Mouse (Mus musculus): ENCODE measurements around the gene Vars.

Gene Vars

GRCm38 (mm10) chr17:35002153-35002865 lies 1.5 kb downstream of the Vars start:
- in situ Hi-C loops (cut with MboI, MseI) = loop anchor here (5.0 to 10.0 kb wide), 2 partner anchors 232 to 240 kb away; partner anchors contain the start of genes Atp6v1g2 (in 1 of the 2), Ddx39b (in 1 of the 2) and Nfkbil1 (in 1 of the 2)

- in situ Hi-C loops (cut with MboI, MseI) = loop anchor here (5.0 to 10.0 kb wide), 2 partner anchors 232 to 239 kb away; partner anchors contain the start of genes Atp6v1g2 (in 1 of the 2), Ddx39b (in 1 of the 2) and Nfkbil1 (in 1 of the 2)
These were observed 2.4 kb downstream of the Vars start for GRCm38 (mm10) chr17:35003022-35003838.

GRCm38 (mm10) chr17:35004075-35004717 lies 3.4 kb downstream of the Vars start:
- in situ Hi-C loops (cut with MboI, MseI) = loop anchor here (5.0 to 10.0 kb wide), 2 partner anchors 231 to 238 kb away; partner anchors contain the start of genes Atp6v1g2 (in 1 of the 2), Ddx39b (in 1 of the 2) and Nfkbil1 (in 1 of the 2)

- in situ Hi-C loops (cut with MboI, MseI) = loop anchor here in 1 of 2 experiments (10.0 kb wide), 1 partner anchor 230 kb away; the partner anchor contains the start of genes Atp6v1g2 and Nfkbil1
These were observed 4.4 kb downstream of the Vars start for GRCm38 (mm10) chr17:35005158-35005557.

GRCm38 (mm10) chr17:35005902-35006301 lies 5.1 kb downstream of the Vars start:
- in situ Hi-C loops (cut with MboI, MseI) = loop anchor here in 1 of 2 experiments (10.0 kb wide), 1 partner anchor 229 kb away; the partner anchor contains the start of genes Atp6v1g2 and Nfkbil1

DNA sequence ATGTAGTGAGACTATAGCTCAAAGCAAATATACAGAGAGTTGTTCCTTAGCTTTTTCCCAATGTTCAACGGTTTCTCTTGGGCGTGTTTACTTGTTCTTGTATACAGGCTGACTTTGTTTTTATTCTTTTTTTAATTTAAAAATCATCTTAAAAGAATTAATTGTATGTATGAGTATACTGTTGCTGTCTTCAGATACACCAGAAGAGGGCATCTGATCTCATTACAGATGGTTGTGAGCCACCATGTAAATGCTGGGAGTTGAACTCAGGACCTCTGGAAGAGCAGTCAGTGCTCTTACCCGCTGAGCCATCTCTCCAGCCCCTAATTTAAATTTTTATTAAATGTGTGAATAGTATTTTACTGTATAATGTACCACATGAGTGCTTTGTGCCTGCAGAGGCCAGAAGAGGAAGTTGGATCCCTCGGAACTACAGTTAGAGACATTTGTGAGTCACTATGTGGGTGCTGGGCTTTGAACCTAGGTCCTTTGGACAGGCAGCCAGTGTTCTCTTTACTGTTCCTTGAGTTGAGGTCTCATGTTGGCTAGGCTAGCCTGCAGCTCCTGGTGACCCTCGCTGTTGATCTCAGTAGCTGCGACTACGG lies 6.7 kb downstream of the Vars start:
- in situ Hi-C loops (cut with MboI, MseI) = loop anchor here in 1 of 2 experiments (10.0 kb wide), 1 partner anchor 227 kb away; the partner anchor contains the start of genes Atp6v1g2 and Nfkbil1

GRCm38 (mm10) chr17:35009586-35009985 lies 8.8 kb downstream of the Vars start:
- in situ Hi-C loops (cut with MboI, MseI) = loop anchor here in 1 of 2 experiments (10.0 kb wide), 1 partner anchor 225 kb away; the partner anchor contains the start of genes Atp6v1g2 and Nfkbil1

GRCm38 (mm10) chr17:35011440-35011839 lies 10.7 kb downstream of the Vars start:
- in situ Hi-C loops (cut with MboI, MseI) = no loop called here

- in situ Hi-C loops (cut with MboI, MseI) = no loop called here
These were observed 11.6 kb downstream of the Vars start for GRCm38 (mm10) chr17:35012430-35012829.

- in situ Hi-C loops (cut with MboI, MseI) = no loop called here
These were observed 12.4 kb downstream of the Vars start for GRCm38 (mm10) chr17:35013221-35013620.

DNA sequence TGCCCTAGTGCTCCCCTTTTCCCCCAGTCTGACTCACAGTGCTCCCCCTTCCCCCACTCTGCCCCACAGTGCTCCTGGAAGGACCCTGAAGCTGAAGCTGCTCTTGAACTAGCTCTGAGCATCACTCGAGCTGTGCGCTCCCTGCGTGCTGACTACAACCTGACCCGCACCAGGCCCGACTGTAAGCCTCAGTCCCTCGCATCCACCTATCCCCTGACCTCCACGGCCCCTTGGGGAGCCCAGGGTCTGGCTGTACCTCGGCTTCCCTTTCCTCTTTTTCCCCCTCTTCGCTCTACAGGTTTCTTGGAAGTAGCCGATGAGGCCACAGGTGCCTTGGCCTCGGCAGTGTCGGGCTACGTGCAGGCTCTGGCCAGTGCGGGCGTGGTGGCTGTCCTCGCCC lies 14.5 kb downstream of the Vars start:
- in situ Hi-C loops (cut with MboI, MseI) = no loop called here

DNA sequence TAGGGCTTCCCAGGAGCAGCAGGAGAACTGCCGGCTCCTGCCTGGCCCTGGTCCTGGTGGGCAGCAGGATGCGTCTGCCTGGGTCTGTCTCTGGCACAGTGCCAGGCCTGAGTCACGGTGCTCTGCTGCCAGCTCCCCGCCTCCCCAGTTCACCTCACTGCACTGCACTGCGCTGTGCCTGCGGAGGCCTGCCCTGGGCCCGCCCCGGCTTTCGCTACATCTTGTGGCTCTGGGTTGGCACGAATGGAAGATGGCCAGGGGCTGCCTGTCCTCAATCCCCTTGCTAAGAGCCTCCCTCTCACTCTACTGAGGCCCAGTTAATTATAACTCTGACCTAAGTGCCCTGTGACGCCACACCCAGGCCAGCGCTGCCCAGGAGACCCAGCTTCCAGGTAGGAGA lies 15.6 kb downstream of the Vars start, which contains the start of gene Vwa7:
Gene Vwa7 (plus strand): TSS at position 204 of the 400 bp plus-strand sequence.
- in situ Hi-C loops (cut with MboI, MseI) = no loop called here

GRCm38 (mm10) chr17:35016791-35017705 lies 16.3 kb downstream of the Vars start:
- in situ Hi-C loops (cut with MboI, MseI) = no loop called here

DNA sequence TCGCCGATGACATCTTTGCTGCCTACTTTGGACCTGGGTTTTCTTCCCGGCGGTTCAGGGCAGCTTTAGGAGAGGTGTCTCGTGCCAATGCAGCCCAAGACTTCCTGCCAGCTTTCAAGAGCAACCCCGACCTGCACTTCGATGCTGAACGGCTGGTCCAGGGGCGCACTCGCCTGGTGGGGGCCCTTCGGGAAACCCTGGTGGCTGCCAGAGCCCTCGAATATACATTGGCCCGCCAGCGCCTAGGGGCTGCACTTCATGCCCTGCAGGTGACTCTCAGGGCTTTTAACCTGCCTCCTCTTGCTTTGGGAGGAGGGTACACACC lies 16.9 kb downstream of the Vars start:
- in situ Hi-C loops (cut with MboI, MseI) = no loop called here

DNA sequence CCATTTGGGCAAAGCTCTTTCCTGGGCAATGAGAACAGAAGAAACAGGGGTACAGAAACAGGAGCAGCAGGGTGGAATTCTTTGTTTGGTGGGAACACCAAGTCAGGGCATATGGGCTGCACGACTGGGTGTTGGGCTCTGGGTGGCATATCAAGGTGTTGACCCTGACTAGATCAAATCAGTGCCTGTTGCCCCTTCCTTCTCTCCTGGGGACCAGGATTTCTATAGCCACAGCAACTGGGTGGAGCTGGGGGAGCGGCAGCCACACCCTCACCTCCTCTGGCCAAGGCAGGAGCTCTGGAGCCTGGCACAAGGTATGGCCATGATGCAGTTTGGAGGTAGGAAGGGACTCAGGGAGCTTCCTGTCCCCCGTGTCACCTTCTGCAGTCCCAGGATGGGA lies 17.4 kb downstream of the Vars start:
- in situ Hi-C loops (cut with MboI, MseI) = no loop called here

DNA sequence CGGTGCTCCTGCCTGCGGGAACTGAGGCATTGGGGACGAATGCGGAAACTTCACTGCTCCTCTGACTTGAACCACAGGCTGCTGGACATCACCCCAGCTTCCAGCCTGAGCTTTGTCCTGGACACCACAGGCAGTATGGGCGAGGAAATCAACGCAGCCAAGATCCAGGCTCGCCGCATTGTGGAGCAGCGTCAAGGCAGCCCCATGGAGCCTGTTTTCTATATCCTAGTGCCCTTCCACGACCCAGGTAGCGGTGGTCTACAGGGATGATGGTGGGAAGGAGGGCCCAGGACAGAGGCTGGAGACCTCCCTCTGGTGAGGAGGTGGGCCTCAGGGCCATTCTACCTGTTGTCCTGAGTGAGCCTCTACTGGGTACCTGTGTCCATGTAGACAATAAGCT lies 19.1 kb downstream of the Vars start:
- in situ Hi-C loops (cut with MboI, MseI) = loop anchor here (5.0 kb wide), 1 partner anchor 42 kb away; no protein-coding TSS in a partner anchor

DNA sequence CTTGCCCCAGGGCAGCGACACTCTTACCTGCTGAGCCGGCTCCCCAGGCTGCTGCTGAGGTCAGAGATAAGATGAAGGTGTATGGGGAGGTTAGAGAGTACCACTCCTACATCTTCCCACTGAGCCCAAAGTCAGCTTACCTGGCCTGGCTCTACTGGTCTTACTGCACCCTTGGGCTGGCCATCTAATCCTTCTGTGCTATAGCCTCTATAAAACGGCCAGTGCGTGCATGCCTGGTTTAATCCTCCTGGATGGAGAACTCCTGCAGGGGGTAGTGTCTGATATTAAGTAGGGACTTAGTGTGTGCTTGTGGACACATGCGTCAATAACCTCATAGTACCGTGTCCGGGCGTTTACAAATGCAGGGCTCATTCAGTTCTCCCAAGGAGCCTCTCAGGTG lies 19.8 kb downstream of the Vars start:
- in situ Hi-C loops (cut with MboI, MseI) = loop anchor here (5.0 kb wide), 1 partner anchor 42 kb away; no protein-coding TSS in a partner anchor

DNA sequence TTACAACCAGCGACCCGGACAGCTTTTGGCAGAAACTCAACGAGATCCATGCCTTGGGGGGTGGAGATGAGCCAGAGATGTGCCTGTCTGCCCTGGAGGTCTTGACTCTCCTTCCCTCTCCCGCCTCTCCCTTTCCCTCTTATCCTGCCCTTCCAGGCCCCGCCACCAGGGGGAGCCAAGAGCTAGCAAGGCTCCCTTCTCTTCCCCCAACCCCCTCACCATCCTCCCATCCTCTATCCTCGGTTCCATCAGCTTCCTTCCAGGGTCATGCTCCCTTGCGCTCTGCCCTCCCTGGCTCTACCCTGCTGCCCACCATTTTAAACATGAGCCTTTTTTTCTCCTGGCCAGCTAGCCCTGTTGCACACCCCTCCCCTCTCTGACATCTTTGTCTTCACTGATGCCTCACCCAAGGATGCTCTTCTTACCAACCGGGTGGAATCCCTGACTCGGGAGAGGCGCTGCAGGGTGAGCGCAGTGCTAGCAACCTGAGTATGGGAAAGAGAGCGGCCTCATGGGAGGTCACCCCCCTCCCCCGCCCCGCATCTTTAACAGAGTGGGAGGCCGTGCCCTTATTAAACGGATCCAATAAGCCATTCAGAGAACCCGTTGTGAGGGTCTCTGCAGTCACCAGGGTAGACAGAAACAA lies 20.5 kb downstream of the Vars start:
- in situ Hi-C loops (cut with MboI, MseI) = loop anchor here (5.0 kb wide), 1 partner anchor 41 kb away; no protein-coding TSS in a partner anchor

GRCm38 (mm10) chr17:35021842-35022477 lies 21.2 kb downstream of the Vars start:
- in situ Hi-C loops (cut with MboI, MseI) = loop anchor here (5.0 kb wide), 1 partner anchor 40 kb away; no protein-coding TSS in a partner anchor
